21 mouse cellular contexts compared by ENCODE assay signal in the genomic region with DNA sequence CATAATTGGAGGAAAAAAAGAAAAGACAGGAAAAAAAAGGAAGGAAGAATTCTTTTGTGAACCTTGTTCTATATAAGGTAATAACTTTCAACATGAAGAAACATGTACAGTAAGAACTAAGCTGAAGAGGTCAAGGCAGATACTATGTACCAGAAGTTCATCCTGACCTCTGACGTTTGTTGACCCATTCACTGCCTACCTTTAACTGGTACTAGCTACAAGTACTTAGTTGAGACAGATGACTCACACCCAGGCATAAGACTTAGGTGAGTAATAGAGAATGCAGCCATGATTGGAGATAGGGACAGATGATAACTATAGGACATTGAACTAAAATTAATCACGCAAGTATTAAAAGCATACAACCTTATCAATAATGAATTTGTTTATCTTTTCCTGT. TPM values are rescaled to one million over a fixed set of nuclear protein-coding genes. Genes with fewer than 3 reads are reported as not detected.
DNase-seq lines count a peak whose midpoint lies in the region; ATAC-seq and TF ChIP-seq lines count a peak whose summit lies in the region.
"Had no signal": no experiment of that assay in that cellular context is flagged by ENCODE, and none has a peak within 500 bp of the region (broad histone marks: within the 10 kb centered on the region; RNA-seq: fewer than 3 reads in every experiment).

No protein-coding gene starts in this region.

- peak; percentile 84 for ATAC-seq in intestine, postnatal 0 days
- ATAC-seq in intestine, embryonic 15.5 days, result no peak
- peak; percentile 82 for ATAC-seq in stomach, postnatal 0 days (ENCODE audit: low FRiP score, low TSS enrichment)
- ATAC-seq: activated CD4-positive, CD25-positive, alpha-beta regulatory T cell, adult 4 months; CD4-positive, CD25-positive, alpha-beta regulatory T cell, adult 4 months; Patski had no signal

- no peak for TF ChIP-seq CTCF in intestine, postnatal 0 days (IDR thresholded peaks at IDR 0.05; ENCODE audit: low read depth)
- TF ChIP-seq CTCF in stomach, postnatal 0 days (IDR thresholded peaks at IDR 0.05; ENCODE audit: low read depth), result no peak

- no peaks in the 10 kb centered on the region for H3K27me3 ChIP-seq in intestine, postnatal 0 days (replicated peaks; ENCODE audit: control insufficient read depth, insufficient read depth, low read length)
- H3K27me3 ChIP-seq in intestine, embryonic 15.5 days (replicated peaks), result no peaks in the 10 kb centered on the region
- no peaks in the 10 kb centered on the region for H3K27me3 ChIP-seq in stomach, postnatal 0 days (ENCODE audit: control insufficient read depth, insufficient read depth, low read length)
- no peaks in the 10 kb centered on the region for H3K27me3 ChIP-seq in heart, embryonic 10.5 days (ENCODE audit: insufficient read depth, poor library complexity, severe bottlenecking)
- H3K27me3 ChIP-seq: CH12.LX had no signal

- no peak overlapping the region for H3K9ac ChIP-seq in intestine, postnatal 0 days (ENCODE audit: low read depth, low read length)
- H3K9ac ChIP-seq in intestine, embryonic 15.5 days, result no peak overlapping the region
- H3K9ac ChIP-seq in stomach, postnatal 0 days (ENCODE audit: low read length), result no peak overlapping the region

- H3K4me2 ChIP-seq in intestine, postnatal 0 days (replicated peaks; ENCODE audit: low read depth), result no peak overlapping the region
- H3K4me2 ChIP-seq in intestine, embryonic 15.5 days (replicated peaks), result no peak overlapping the region
- H3K4me2 ChIP-seq in stomach, postnatal 0 days (replicated peaks; ENCODE audit: low read depth), result no peak overlapping the region

- H3K36me3 ChIP-seq in intestine, postnatal 0 days (ENCODE audit: control insufficient read depth, insufficient read depth), result no peaks in the 10 kb centered on the region
- H3K36me3 ChIP-seq in intestine, embryonic 15.5 days, result no peaks in the 10 kb centered on the region
- H3K36me3 ChIP-seq in stomach, postnatal 0 days (ENCODE audit: control insufficient read depth, insufficient read depth, low read length), result no peaks in the 10 kb centered on the region
- H3K36me3 ChIP-seq in heart, embryonic 10.5 days, result no peaks in the 10 kb centered on the region
- H3K36me3 ChIP-seq: G1E had no signal

- no peaks in the 10 kb centered on the region for H3K9me3 ChIP-seq in intestine, postnatal 0 days (ENCODE audit: control insufficient read depth)
- H3K9me3 ChIP-seq in intestine, embryonic 15.5 days, result no peaks in the 10 kb centered on the region
- H3K9me3 ChIP-seq in stomach, postnatal 0 days (ENCODE audit: control insufficient read depth, low read length), result no peaks in the 10 kb centered on the region
- H3K9me3 ChIP-seq in heart, embryonic 10.5 days, result no peaks in the 10 kb centered on the region
- H3K9me3 ChIP-seq: G1E had no signal

- H3K27ac ChIP-seq in intestine, postnatal 0 days (ENCODE audit: low read depth, low read length), result no peak overlapping the region
- H3K27ac ChIP-seq in intestine, embryonic 15.5 days, result no peak overlapping the region
- H3K27ac ChIP-seq in stomach, postnatal 0 days (replicated peaks), result no peak overlapping the region
- no peak overlapping the region for H3K27ac ChIP-seq in heart, embryonic 10.5 days

- no peaks in the 10 kb centered on the region; the same call in 1 of the 2 replicates for H3K4me1 ChIP-seq in intestine, postnatal 0 days (replicated peaks; ENCODE audit: control insufficient read depth, insufficient read depth, low read length)
- H3K4me1 ChIP-seq in intestine, embryonic 15.5 days (replicated peaks), result no peaks in the 10 kb centered on the region
- no peaks in the 10 kb centered on the region; the same call in 1 of the 2 replicates for H3K4me1 ChIP-seq in stomach, postnatal 0 days (replicated peaks; ENCODE audit: control insufficient read depth, insufficient read depth)
- no peaks in the 10 kb centered on the region for H3K4me1 ChIP-seq in heart, embryonic 10.5 days

- no peak for DNase-seq in stomach, postnatal 0 days (ENCODE audit: low spot score)
- no peak for DNase-seq in heart, embryonic 10.5 days (ENCODE audit: low spot score)
- DNase-seq: adrenal gland, adult 2 months; adrenal gland, adult 8-10 months; adrenal gland, postnatal 10 days; adrenal gland, postnatal 14 days; adrenal gland, postnatal 25 days; adrenal gland, postnatal 36 days; B cell, adult 2 months; cerebellum, adult 11 months; cerebellum, adult 11-12 months; cerebellum, adult 18-20 months had no signal

- H3K4me3 ChIP-seq in intestine, postnatal 0 days (ENCODE audit: low read depth, low read length), result no peak overlapping the region
- H3K4me3 ChIP-seq in intestine, embryonic 15.5 days (replicated peaks), result no peak overlapping the region
- H3K4me3 ChIP-seq in stomach, postnatal 0 days (ENCODE audit: low read depth, low read length), result no peak overlapping the region
- no peak overlapping the region for H3K4me3 ChIP-seq in heart, embryonic 10.5 days

- 51% methylated on average over 2 of the region's 2 CpGs for WGBS in intestine, postnatal 0 days
- 90% methylated on average over 2 of the region's 2 CpGs for WGBS in intestine, embryonic 15.5 days
- WGBS in stomach, postnatal 0 days, result 65% methylated on average over 2 of the region's 2 CpGs
- 87% methylated on average over 2 of the region's 2 CpGs for WGBS in heart, embryonic 10.5 days

- TF ChIP-seq EP300 in stomach, postnatal 0 days (optimal IDR thresholded peaks at IDR 0.05), result no peak

RNA-seq across cellular contexts. Expression of gene Cyp3a13, which starts 15.1 kb away (rescaled TPM):
- polyA plus RNA-seq in intestine, postnatal 0 days (2015; fragmentation: Nextera tagmentation; extraction: Ambion mirVana), result 119 and 134 TPM in 2 replicates
- 32.9 and 33.1 TPM in 2 replicates for polyA plus RNA-seq in intestine, embryonic 15.5 days (2015; fragmentation: Nextera tagmentation; extraction: Ambion mirVana)
- polyA plus RNA-seq in stomach, postnatal 0 days (2015; fragmentation: Nextera tagmentation; extraction: Ambion mirVana), result 34.5 and 34.8 TPM in 2 replicates
- polyA plus RNA-seq in heart, embryonic 10.5 days (2016; fragmentation: Nextera tagmentation; extraction: Ambion mirVana), result 0.14 TPM in 1 of 2 replicates, not detected in the other
- polyA plus RNA-seq: activated CD4-positive, CD25-positive, alpha-beta regulatory T cell, adult 4 months; adrenal gland, adult 2 months; brain, embryonic 14.5 days; C2C12; CD4-positive, CD25-positive, alpha-beta regulatory T cell, adult 4 months; G1E had no signal

RNA-seq across cellular contexts. Expression of gene Gjc3, which starts 26.4 kb away (rescaled TPM):
- polyA plus RNA-seq in intestine, postnatal 0 days (2015; fragmentation: Nextera tagmentation; extraction: Ambion mirVana), result 0.69 and 1.0 TPM in 2 replicates
- 0.64 and 0.81 TPM in 2 replicates for polyA plus RNA-seq in intestine, embryonic 15.5 days (2015; fragmentation: Nextera tagmentation; extraction: Ambion mirVana)
- polyA plus RNA-seq in stomach, postnatal 0 days (2015; fragmentation: Nextera tagmentation; extraction: Ambion mirVana), result 0.92 TPM in 2 replicates
- polyA plus RNA-seq in heart, embryonic 10.5 days (2016; fragmentation: Nextera tagmentation; extraction: Ambion mirVana), result not detected in 2 replicates
- polyA plus RNA-seq: activated CD4-positive, CD25-positive, alpha-beta regulatory T cell, adult 4 months; C2C12; G1E; Patski had no signal

RNA-seq across cellular contexts. Expression of gene Azgp1, which starts 44.8 kb away (rescaled TPM):
- not detected in 2 replicates for polyA plus RNA-seq in intestine, postnatal 0 days (2015; fragmentation: Nextera tagmentation; extraction: Ambion mirVana)
- polyA plus RNA-seq in intestine, embryonic 15.5 days (2015; fragmentation: Nextera tagmentation; extraction: Ambion mirVana), result 0.14 and 0.25 TPM in 2 replicates
- 1.1 and 1.5 TPM in 2 replicates for polyA plus RNA-seq in stomach, postnatal 0 days (2015; fragmentation: Nextera tagmentation; extraction: Ambion mirVana)
- not detected in 2 replicates for polyA plus RNA-seq in heart, embryonic 10.5 days (2016; fragmentation: Nextera tagmentation; extraction: Ambion mirVana)
- polyA plus RNA-seq: brain, embryonic 14.5 days; C2C12; CD4-positive, CD25-positive, alpha-beta regulatory T cell, adult 4 months; G1E; Patski had no signal

Comparison
In these comparisons a context has a peak if more than half of its experiments do, and no peak if none do; other contexts are left out.
1. RNA of gene Cyp3a13, which starts 15.1 kb away (polyA plus RNA-seq): 119 to 134 TPM in intestine, postnatal 0 days, 34.5 to 34.8 TPM in stomach, postnatal 0 days and 32.9 to 33.1 TPM in intestine, embryonic 15.5 days; 0.14 TPM in heart, embryonic 10.5 days; every median in the first group is over 10 times any median in the second.